Mouse (Mus musculus): ENCODE results near the gene Nrp2.

DNA sequence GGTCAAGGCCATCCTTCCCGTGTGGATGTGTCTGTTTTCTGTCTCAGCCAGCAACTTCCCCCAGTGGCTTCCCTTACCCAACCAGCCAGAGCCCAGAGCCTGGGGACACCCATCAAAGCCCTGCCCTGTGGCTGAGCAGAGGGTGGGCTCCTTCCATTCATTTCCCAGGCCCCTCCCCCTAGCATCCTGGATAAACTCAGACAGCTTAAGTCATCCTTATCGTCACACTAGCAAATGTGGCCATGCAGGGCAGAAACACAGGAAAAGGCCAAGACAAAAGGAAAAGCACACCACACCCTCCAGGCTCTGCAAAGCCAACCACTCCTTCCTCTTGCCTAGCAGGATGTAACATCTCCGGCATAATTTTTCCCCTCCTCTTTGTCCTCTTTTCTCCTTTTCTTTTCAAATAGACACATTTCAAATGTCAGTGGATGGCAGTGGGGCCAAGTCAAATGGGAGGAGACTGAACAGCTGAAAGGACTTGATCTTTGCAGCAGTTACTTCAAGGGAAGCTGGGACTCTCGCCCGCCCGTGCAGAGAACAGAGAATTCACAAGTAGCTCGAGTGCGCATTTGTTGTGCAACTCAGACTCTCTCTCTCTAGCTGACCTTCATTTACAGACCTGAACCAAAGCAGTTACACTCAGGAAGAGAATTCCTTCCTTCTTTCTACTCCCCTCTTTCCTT lies 38.0 kb upstream of the Nrp2 start:
- no peak for TF ChIP-seq CTCF (conservative IDR thresholded peaks at IDR 0.05; ENCODE audit: insufficient read depth, insufficient read length, low read depth, low read length)
- TF ChIP-seq POLR2A (IDR thresholded peaks at IDR 0.05; ENCODE audit: low read depth, low read length), result no peak

Data from kidney, adult 2 months (tissue).